In the genomic region with DNA sequence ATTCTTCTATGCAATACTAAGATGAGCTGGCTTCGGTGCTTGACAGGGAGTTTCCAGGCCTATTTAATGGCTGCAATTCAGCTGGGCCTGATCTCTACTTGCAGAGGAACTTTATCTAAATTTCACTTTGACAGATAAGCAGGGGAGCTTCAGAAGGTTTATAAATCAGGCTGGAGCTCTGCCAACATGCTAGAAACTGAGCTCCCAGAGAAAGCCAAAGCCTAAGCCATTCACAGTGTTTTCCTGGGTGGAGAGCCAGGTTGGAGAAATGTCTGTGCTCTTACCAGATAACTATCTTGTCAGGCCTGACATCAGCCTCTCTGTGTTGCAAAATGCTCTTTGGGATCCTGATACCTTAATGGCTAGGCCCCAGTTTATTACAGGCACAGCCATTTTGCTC, we compare ENCODE assay signal across 8 mouse cellular contexts. TPM values are rescaled to one million over a fixed set of nuclear protein-coding genes. Genes with fewer than 3 reads are reported as not detected.
A peak's percentile ranks its signal among the peaks of the same experiment; 100 is the strongest.
DNase-seq lines count a peak whose midpoint lies in the region; ATAC-seq and TF ChIP-seq lines count a peak whose summit lies in the region.
"Had no signal": no experiment of that assay in that cellular context is flagged by ENCODE, and none has a peak within 500 bp of the region (broad histone marks: within the 10 kb centered on the region; RNA-seq: fewer than 3 reads in every experiment).

No protein-coding gene starts in this region.

- H3K9ac ChIP-seq in kidney, embryonic 15.5 days = no peak overlapping the region
- H3K9ac ChIP-seq in stomach, postnatal 0 days (ENCODE audit: low read length) = no peak overlapping the region

- peak overlapping the region; percentile 48 for H3K27ac ChIP-seq in spleen, adult 2 months (ENCODE audit: insufficient read depth, low read length)
- H3K27ac ChIP-seq in kidney, embryonic 15.5 days = peak overlapping the region; percentile 95
- H3K27ac ChIP-seq in stomach, postnatal 0 days (replicated peaks) = peak overlapping the region; percentile 84
- H3K27ac ChIP-seq: macrophage had no signal

- H3K4me3 ChIP-seq in spleen, adult 2 months (ENCODE audit: extremely low read depth, insufficient read depth, insufficient read length) = no peak overlapping the region
- no peak overlapping the region for H3K4me3 ChIP-seq in kidney, embryonic 15.5 days (replicated peaks)
- no peak overlapping the region for H3K4me3 ChIP-seq in stomach, postnatal 0 days (ENCODE audit: low read depth, low read length)

- no peak for TF ChIP-seq CTCF in spleen, adult 2 months (IDR thresholded peaks at IDR 0.05; ENCODE audit: extremely low read depth, insufficient read depth, insufficient read length, insufficient replicate concordance)
- no peak for TF ChIP-seq CTCF in stomach, postnatal 0 days (IDR thresholded peaks at IDR 0.05; ENCODE audit: low read depth)

- no peaks in the 10 kb centered on the region for H3K27me3 ChIP-seq in spleen, adult 2 months (ENCODE audit: control insufficient read depth, insufficient read depth, low read length)
- no peaks in the 10 kb centered on the region for H3K27me3 ChIP-seq in kidney, embryonic 15.5 days
- H3K27me3 ChIP-seq in stomach, postnatal 0 days (ENCODE audit: control insufficient read depth, insufficient read depth, low read length) = no peaks in the 10 kb centered on the region

- H3K4me2 ChIP-seq in kidney, embryonic 15.5 days = peak overlapping the region; percentile 42
- H3K4me2 ChIP-seq in stomach, postnatal 0 days (replicated peaks; ENCODE audit: low read depth) = no peak overlapping the region

- 61% methylated on average over 1 of the region's 1 CpGs for WGBS in spleen, adult 2 months
- WGBS in kidney, embryonic 15.5 days = 17% methylated on average over 1 of the region's 1 CpGs
- WGBS in stomach, postnatal 0 days = 30% methylated on average over 1 of the region's 1 CpGs

- H3K4me1 ChIP-seq in spleen, adult 2 months (ENCODE audit: control insufficient read depth, insufficient read depth, insufficient read length) = no peaks in the 10 kb centered on the region
- H3K4me1 ChIP-seq in kidney, embryonic 15.5 days = peaks cover 41% of the 10 kb centered on the region
- H3K4me1 ChIP-seq in stomach, postnatal 0 days (replicated peaks; ENCODE audit: control insufficient read depth, insufficient read depth) = no peaks in the 10 kb centered on the region

- TF ChIP-seq EP300 in stomach, postnatal 0 days (optimal IDR thresholded peaks at IDR 0.05) = no peak

- peak; percentile 38 for ATAC-seq in kidney, embryonic 15.5 days (replicated peaks; ENCODE audit: low FRiP score)
- peak; percentile 38; the same call in 1 of the 2 replicates for ATAC-seq in stomach, postnatal 0 days (ENCODE audit: low FRiP score, low TSS enrichment)
- no peak for ATAC-seq in erythroblast, adult 5-6 weeks (replicated peaks; ENCODE audit: low FRiP score, poor library complexity, severe bottlenecking)

- no peaks in the 10 kb centered on the region for H3K36me3 ChIP-seq in spleen, adult 2 months (ENCODE audit: control insufficient read depth, insufficient read depth, low read length)
- H3K36me3 ChIP-seq in kidney, embryonic 15.5 days = no peaks in the 10 kb centered on the region
- H3K36me3 ChIP-seq in stomach, postnatal 0 days (ENCODE audit: control insufficient read depth, insufficient read depth, low read length) = no peaks in the 10 kb centered on the region

- DNase-seq in spleen, adult 2 months (ENCODE audit: low read depth in 1 of 2, low spot score in 2 of 2) = no peak
- no peak for DNase-seq in spleen, postnatal 4 days (ENCODE audit: low spot score in 2 of 2)
- peak; percentile 30 for DNase-seq in heart, adult 8-10 months (ENCODE audit: low spot score)
- no peak for DNase-seq in stomach, postnatal 0 days (ENCODE audit: low spot score)
- DNase-seq in left cerebral cortex, adult 11 months (ENCODE audit: low spot score) = no peak

- TF ChIP-seq POLR2A in spleen, adult 2 months (IDR thresholded peaks at IDR 0.05; ENCODE audit: low read depth, low read length) = no peak

- H3K9me3 ChIP-seq in kidney, embryonic 15.5 days (replicated peaks) = peaks cover 2% of the 10 kb centered on the region; the same call in 1 of the 2 replicates
- H3K9me3 ChIP-seq in stomach, postnatal 0 days (ENCODE audit: control insufficient read depth, low read length) = no peaks in the 10 kb centered on the region

RNA-seq across cellular contexts. Expression of a gene that starts 48.6 kb away (rescaled TPM):
- polyA plus RNA-seq in spleen, adult 2 months (2012; rRNA removed) = 17.7 and 44.2 TPM in 2 replicates
- total RNA-seq in heart, adult 8-10 months (2022) = 10 to 100 TPM; 17.6 to 23.8 (median 21.2) TPM
- polyA plus RNA-seq in kidney, embryonic 15.5 days (2015; fragmentation: Nextera tagmentation; extraction: Ambion mirVana) = 94.2 and 102 TPM in 2 replicates
- polyA plus RNA-seq in stomach, postnatal 0 days (2015; fragmentation: Nextera tagmentation; extraction: Ambion mirVana) = 62.4 and 78.9 TPM in 2 replicates
- not detected in 2 replicates for total RNA-seq in erythroblast, adult 5-6 weeks (2015; ENCODE audit: low replicate concordance)
- total RNA-seq in erythroblast, adult 5-6 weeks (2017; ENCODE audit: low replicate concordance) = not detected in 2 replicates
